Mouse (Mus musculus) stomach, embryonic 16.5 days (tissue): ENCODE measurements around the gene Tnrc6b. TPM values are rescaled to one million over a fixed set of nuclear protein-coding genes. Genes with fewer than 3 reads are reported as not detected.
"Not testable (repeated sequence)": the region's sequence is repeated elsewhere in the genome, so short reads cannot be mapped to it uniquely, and the experiment has no call there.

ENCODE experiments used
- ATAC-seq: fragments of 200-750 bp; cut with Nextera tagmentation; 2 replicates; pipeline ENCODE4 v1.8.0; 2017; ENCODE audit warnings: moderate number of reproducible peaks, moderate TSS enrichment; ENCODE audit not compliant: insufficient read depth, low FRiP score
- H3K27ac ChIP-seq: fragments of 300-500 bp; sonication (generic); 2 replicates; pipeline ENCODE4 v1.5.1; 2014; ENCODE audit warnings: low read length
- H3K27me3 ChIP-seq: fragments of 300-500 bp; sonication (generic); 2 replicates; pipeline ENCODE4 v1.6.1; 2014; ENCODE audit warnings: low read length, control low read depth, mixed read lengths; ENCODE audit not compliant: control insufficient read depth, insufficient read depth
- H3K36me3 ChIP-seq: fragments of 300-500 bp; sonication (generic); 2 replicates; pipeline ENCODE4 v1.6.1; 2014; ENCODE audit warnings: low read length; ENCODE audit not compliant: control insufficient read depth, insufficient read depth
- H3K4me1 ChIP-seq: fragments of 300-500 bp; sonication (generic); 2 replicates; pipeline ENCODE4 v1.6.1; 2014; ENCODE audit warnings: low read length, control low read depth, mixed read lengths; ENCODE audit not compliant: control insufficient read depth, insufficient read depth
- H3K4me2 ChIP-seq: fragments of 300-500 bp; sonication (generic); 2 replicates; pipeline ENCODE4 v1.6.1; 2014; ENCODE audit warnings: low read depth, low read length, mixed read lengths
- H3K4me3 ChIP-seq: fragments of 300-500 bp; sonication (generic); replicated peaks from 2 replicates; pipeline ENCODE4 v1.5.1; 2014; ENCODE audit warnings: mild to moderate bottlenecking, low read length
- H3K9ac ChIP-seq: fragments of 300-500 bp; sonication (generic); 2 replicates; pipeline ENCODE4 v1.6.1; 2014; ENCODE audit warnings: low read length
- H3K9me3 ChIP-seq: fragments of 300-500 bp; sonication (generic); replicated peaks from 2 replicates; pipeline ENCODE4 v1.6.1; 2016; ENCODE audit warnings: low read length, control low read depth; ENCODE audit not compliant: control insufficient read depth
- WGBS: fragments of 180-500 bp; shearing (Covaris S2); extraction: QIAGEN DNeasy Blood & Tissue Kit; methylation state at CpG from one replicate; pipeline ENCODE4 v1.1.7; 2014; 5-methylcytosine and 5-hydroxymethylcytosine counted together
- polyA plus RNA-seq: library from polyadenylated mRNA; unstranded; fragments of >200 nt; fragmentation: Nextera tagmentation; extraction: Ambion mirVana; gene quantifications from 2 replicates; pipeline ENCODE4 v1.2.1, GENCODE M21; 2015

Tnrc6b gene
- polyA plus RNA-seq, 1 experiment from 2014 or later, result 29.9 TPM

DNA sequence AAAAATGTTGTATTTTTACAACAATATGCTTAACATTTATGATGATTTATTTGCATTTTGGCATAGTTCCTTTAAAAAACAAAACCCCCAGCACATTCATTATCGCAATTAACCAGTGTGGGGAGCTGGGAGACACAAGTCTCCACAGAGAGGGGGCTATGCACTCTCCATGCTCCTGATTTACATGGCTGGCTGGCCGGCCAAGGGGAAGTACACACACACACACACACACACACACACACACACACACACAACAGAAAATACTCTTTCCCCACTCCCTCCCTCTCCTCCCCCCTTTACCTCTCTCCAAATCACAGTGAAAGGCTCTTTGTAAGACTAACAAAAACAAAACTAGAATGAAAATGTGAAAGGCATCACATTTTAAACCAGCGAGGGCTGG lies 11.3 kb downstream of the Tnrc6b start:
- no peak overlapping the region for H3K27ac ChIP-seq
- ATAC-seq, result no peak
- WGBS, result 51% methylated on average over 3 of the region's 3 CpGs

DNA sequence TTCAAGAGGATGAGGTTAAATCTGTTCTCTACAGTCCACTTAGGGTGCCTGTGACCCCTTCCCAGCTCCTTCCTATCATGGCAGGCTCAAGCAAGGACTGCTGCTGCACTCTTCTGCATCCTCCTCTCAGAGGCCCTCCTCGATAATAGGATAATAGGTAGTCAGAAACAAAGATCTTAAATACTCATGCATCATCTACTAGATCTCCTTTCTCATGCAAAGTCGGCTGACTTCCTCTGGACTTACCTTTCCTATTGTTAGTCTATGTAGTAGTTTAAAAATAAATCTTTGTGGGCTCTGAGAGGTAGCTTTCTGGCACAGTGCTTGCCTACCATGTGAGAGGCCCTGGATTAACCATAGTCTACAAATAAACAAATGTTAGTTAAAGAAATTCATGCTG lies 18.4 kb downstream of the Tnrc6b start:
- no peak for ATAC-seq
- Histone ChIP-seq H3K9ac (no peak overlapping the region), H3K27ac (no peak overlapping the region), H3K27me3 (no peaks in the 10 kb centered on the region), H3K4me1 (peaks cover 4% of the 10 kb centered on the region; the same call in 1 of the 2 replicates), H3K9me3 (no peaks in the 10 kb centered on the region), H3K4me2 (no peak overlapping the region), H3K36me3 (no peaks in the 10 kb centered on the region), H3K4me3 (no peak overlapping the region)
- 61% methylated on average over 2 of the region's 2 CpGs for WGBS

More for the DNA sequence above, 11.3 kb downstream of the Tnrc6b start:
- Histone ChIP-seq H3K4me3 (no peak overlapping the region), H3K9ac (no peak overlapping the region), H3K9me3 (no peaks in the 10 kb centered on the region), H3K4me2 (no peak overlapping the region), H3K36me3 (no peaks in the 10 kb centered on the region), H3K27me3 (no peaks in the 10 kb centered on the region), H3K4me1 (no peaks in the 10 kb centered on the region)

DNA sequence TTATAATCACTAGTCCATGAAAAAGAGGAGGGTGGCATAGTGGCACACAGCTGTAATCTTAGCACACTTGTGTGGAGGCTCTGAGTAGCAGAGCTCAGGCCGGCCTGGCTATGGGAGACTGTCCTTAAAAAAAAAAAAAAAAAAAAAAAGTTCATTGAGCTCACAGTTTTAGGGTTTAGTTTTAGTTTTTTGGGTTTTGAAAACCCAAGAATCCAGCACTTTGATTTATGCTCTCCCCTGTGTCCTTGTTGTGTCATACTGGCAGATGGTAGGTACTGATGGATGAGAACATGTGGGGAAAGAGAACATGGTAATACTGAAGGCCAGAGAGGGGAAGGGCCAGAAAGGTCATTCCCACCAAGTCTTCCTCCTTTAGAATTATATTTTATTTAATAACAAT lies 19.9 kb downstream of the Tnrc6b start:
- Histone ChIP-seq H3K36me3 (no peaks in the 10 kb centered on the region), H3K4me2 (no peak overlapping the region), H3K4me1 (peaks cover 4% of the 10 kb centered on the region; the same call in 1 of the 2 replicates), H3K27me3 (no peaks in the 10 kb centered on the region), H3K9me3 (no peaks in the 10 kb centered on the region), H3K27ac (no peak overlapping the region), H3K4me3 (no peak overlapping the region), H3K9ac (no peak overlapping the region)
- ATAC-seq, result no peak
- WGBS, result 96% methylated on average over 1 of the region's 1 CpGs

DNA sequence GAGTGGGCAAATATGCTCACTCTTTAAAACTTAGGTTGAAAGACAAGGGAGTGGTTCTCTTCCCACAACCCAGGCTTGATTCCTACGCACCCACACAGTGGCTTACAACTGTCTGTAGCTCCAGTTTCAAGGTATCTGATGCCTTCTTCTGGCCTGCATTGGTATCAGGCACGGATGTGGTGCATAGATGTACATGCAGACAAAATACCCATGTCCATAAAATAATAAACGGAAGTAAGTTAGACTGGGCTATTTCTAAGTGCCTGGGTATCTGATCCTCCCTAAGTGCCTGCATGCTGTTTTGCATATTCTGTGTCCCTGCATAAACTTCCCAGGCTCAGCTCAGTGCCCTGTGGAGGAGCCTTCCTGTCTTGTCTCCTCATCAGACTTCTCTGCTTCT lies 20.4 kb downstream of the Tnrc6b start:
- no peak overlapping the region for H3K27ac ChIP-seq
- no peaks in the 10 kb centered on the region for H3K9me3 ChIP-seq
- 0 out of 2 replicates have a peak overlapping the region, but pooled peaks have one; percentile 26 for H3K9ac ChIP-seq
- no peak overlapping the region for H3K4me3 ChIP-seq
- H3K4me2 ChIP-seq, result no peak overlapping the region
- no peaks in the 10 kb centered on the region for H3K36me3 ChIP-seq
- no peak for ATAC-seq
- no peaks in the 10 kb centered on the region for H3K27me3 ChIP-seq
- H3K4me1 ChIP-seq, result peaks cover 4% of the 10 kb centered on the region; the same call in 1 of the 2 replicates
- 78% methylated on average over 3 of the region's 3 CpGs for WGBS

DNA sequence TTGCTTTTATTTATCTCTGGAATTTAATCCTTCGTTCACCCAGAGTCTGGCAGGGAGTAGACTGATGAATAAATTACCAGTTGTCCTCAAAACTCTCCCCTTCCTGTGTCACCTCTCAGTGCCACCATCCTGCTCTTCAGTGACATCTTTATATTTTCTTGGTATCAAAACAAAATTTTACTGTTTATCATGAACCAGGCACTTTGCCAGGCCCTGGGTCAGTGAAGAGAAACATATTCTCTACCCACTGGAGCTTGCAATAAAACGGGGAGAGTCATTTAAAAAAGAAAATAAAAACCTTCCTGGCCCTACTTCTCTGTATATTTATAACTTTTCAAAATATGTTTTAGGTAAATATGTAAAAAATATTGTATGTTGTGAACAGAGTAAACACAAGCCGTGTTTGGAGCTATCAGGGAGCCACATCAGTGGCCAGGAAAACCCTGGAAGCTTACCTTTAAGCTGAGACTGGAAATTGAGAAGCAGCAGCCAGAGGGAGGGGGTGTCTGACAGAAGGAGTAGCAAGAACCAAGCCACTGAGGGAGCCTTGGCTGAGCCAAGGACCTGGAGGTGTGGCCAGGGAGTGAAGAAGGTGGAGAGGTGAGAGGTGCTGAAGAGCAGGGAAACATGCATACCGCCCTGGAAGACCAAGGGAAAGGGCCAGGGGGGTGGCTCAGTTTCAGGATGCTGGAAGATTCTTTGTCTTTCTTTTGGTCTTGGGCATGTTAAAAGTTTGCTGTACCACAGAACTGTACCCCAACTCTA lies 21.3 kb downstream of the Tnrc6b start:
- H3K27me3 ChIP-seq, result no peaks in the 10 kb centered on the region
- H3K36me3 ChIP-seq, result no peaks in the 10 kb centered on the region
- H3K4me2 ChIP-seq, result no peak overlapping the region
- ATAC-seq, result no peak
- no peak overlapping the region for H3K27ac ChIP-seq
- WGBS, result 29% methylated on average over 4 of the region's 4 CpGs
- H3K9me3 ChIP-seq, result no peaks in the 10 kb centered on the region
- peaks cover 4% of the 10 kb centered on the region; the same call in 1 of the 2 replicates for H3K4me1 ChIP-seq
- H3K4me3 ChIP-seq, result no peak overlapping the region
- H3K9ac ChIP-seq, result no peak overlapping the region

DNA sequence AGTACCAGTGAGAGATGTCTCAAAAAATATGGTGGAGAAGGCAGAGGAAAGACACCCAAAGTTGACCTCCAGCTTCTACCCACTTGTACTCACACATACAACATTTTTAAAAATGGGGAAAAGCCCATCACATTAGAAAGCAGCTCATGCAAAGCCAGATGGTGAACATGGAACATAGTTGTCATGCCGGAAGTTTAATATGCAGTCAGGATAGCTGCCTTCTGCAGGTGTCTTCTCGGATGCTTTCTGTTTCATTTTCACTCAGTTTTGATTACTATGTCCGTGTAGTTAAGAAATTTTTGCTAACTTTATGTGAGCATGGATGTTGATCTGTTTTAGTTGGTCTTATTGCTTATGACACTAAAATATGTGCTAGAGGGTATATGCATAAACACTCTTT lies 24.2 kb downstream of the Tnrc6b start:
- H3K9ac ChIP-seq, result no peak overlapping the region
- no peak overlapping the region for H3K27ac ChIP-seq
- ATAC-seq, result no peak
- H3K4me3 ChIP-seq, result no peak overlapping the region
- H3K9me3 ChIP-seq, result no peaks in the 10 kb centered on the region
- H3K36me3 ChIP-seq, result no peaks in the 10 kb centered on the region
- H3K4me2 ChIP-seq, result no peak overlapping the region
- H3K4me1 ChIP-seq, result peaks cover 12% of the 10 kb centered on the region
- no peaks in the 10 kb centered on the region for H3K27me3 ChIP-seq
- 76% methylated on average over 3 of the region's 3 CpGs for WGBS

DNA sequence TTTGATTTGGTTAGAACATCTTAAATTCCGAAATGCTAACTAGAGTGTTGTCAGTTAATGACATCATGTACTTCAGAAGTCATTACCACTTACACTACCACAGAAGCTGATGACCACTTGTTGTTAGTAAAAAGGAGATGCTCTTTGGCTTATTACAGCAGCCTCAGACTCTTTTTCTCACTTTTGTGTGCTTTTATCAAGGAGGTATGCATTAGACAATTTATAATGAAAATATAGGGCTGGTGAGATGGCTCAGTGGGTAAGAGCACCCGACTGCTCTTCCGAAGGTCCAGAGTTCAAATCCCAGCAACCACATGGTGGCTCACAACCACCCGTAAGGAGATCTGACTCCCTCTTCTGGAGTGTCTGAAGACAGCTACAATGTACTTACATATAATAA lies 24.6 kb downstream of the Tnrc6b start:
- ATAC-seq, H3K27ac ChIP-seq, H3K4me2 ChIP-seq, H3K36me3 ChIP-seq, H3K27me3 ChIP-seq, H3K4me3 ChIP-seq, H3K9ac ChIP-seq, H3K9me3 ChIP-seq: not testable (repeated sequence)
- 87% methylated on average over 3 of the region's 4 CpGs for WGBS
- H3K4me1 ChIP-seq, result peaks cover 12% of the 10 kb centered on the region

DNA sequence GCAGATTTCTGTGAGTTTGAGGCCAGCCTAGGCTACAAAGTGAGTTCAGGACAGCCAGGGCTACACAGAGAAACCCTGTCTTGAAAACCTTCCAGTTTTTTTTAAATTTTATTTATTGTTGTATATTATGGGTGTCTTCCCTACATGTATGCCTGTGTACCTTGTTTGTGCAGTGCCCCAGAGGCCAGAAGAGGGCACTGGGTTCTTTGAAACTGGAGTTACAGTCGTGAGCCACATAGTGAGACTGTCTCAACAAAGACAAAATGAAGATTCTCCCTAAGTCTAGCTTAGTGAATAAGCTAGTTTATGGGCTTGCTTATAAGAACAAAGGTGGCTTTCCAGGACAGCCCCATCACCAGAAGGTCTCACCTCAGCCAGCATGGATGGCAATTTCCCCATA lies 25.4 kb downstream of the Tnrc6b start:
- Histone ChIP-seq H3K9ac (no peak overlapping the region), H3K9me3 (no peaks in the 10 kb centered on the region), H3K27me3 (no peaks in the 10 kb centered on the region), H3K4me2 (no peak overlapping the region), H3K4me1 (peaks cover 12% of the 10 kb centered on the region), H3K4me3 (no peak overlapping the region), H3K36me3 (no peaks in the 10 kb centered on the region), H3K27ac (no peak overlapping the region)
- ATAC-seq, result no peak
- WGBS, result 64% methylated on average over 1 of the region's 1 CpGs

DNA sequence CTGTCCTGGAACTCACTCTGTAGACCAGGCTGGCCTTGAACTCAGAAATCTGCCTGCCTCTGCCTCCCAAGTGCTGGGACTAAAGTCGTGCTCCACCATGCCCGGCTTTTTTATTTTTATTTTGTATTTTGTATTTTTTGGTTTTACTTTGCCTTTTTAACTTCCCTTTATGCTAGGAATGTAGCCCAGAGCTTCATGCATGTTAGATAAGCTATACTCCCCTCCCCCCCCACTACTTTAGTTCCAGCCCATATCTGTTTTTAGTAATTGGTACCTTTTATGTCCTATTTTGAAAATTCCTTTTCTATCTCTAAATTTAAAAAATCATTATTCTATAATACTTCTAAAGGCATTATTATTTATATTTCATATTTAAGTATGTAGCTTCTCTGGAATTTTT lies 27.1 kb downstream of the Tnrc6b start:
- Histone ChIP-seq H3K27ac (no peak overlapping the region), H3K9ac (no peak overlapping the region), H3K4me1 (peaks cover 8% of the 10 kb centered on the region; the same call in 1 of the 2 replicates), H3K27me3 (no peaks in the 10 kb centered on the region), H3K9me3 (no peaks in the 10 kb centered on the region), H3K36me3 (no peaks in the 10 kb centered on the region), H3K4me3 (no peak overlapping the region), H3K4me2 (no peak overlapping the region)
- ATAC-seq, result no peak
- WGBS, result 96% methylated on average over 2 of the region's 2 CpGs
